Mouse (Mus musculus) frontal cortex, postnatal 25 days (tissue): ENCODE data around the gene Slc45a3.
A peak's percentile ranks its signal among the peaks of the same experiment; 100 is the strongest.

Experiments used
- DNase-seq, 2 experiments: peaks; one replicate each; pipeline ENCODE4 v3.0.0; 2022; ENCODE audit warnings: low spot score in 2 of 2

Slc45a3 gene

DNA sequence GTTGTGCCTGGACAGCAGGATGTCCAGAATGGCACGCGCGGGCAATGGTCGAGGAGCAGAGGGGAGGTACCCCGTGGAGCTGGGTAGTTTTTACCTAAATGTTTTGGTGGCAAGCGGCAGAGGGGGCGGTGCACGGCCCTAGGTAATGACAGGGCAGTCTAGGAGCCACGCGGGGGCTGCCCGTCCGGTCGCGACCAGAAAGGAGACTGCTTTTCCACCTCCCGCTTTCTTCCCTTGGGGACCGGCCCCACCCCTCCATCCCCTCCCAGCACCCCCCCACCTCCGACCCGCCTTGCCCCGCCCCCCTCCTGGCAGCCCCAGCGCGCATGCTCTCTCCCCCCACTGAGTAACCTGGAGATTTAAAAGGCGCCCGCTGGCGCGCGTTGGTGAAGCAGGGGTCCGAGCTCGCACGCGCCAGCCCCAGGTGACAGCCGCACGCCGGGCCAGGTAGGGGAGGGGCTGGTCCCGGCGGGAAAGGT, at the start of gene Slc45a3:
Gene Slc45a3 (plus strand): TSS at position 362 of the 479 bp plus-strand sequence.
- DNase-seq, result no peak

DNA sequence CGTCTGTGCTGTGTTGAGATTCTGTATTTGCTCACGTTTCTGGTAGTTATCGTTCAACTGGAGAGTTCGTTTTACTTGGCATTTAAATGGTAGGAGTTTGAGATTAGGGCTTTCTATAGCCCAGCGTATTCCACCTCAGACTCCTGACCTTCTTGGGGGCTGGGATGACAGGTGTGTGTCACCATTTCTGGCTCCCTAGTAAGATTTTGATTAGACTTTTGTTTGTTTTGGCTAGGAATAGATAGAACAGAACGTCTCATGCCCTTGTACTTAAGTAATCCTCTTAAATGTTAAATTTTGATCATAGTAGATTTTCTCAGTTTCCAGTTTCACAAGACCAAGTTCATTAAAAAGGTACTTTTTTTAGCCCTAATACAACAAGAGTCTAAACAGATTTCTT, 45.1 kb upstream of the Slc45a3 start:
- DNase-seq, result no peak

DNA sequence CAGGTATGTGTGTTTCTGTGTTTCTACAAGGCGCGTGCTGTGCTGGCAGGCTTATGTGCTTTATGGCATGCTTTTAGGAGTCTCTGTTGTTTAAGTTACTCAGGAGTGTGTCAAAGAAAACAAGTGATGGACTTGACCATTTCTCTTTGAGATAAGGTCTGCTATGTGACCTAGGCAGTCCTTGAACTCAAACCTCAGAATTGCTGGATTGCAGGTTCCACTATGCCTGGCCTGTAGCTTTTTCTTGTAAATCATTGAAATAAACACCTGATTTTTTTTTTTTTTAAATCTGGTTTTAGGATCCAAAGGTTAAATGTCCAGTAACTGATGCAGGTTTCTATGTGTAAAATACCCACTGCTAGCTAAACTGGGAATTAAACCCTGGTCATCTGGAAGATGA, 43.7 kb upstream of the Slc45a3 start:
- no peak for DNase-seq

DNA sequence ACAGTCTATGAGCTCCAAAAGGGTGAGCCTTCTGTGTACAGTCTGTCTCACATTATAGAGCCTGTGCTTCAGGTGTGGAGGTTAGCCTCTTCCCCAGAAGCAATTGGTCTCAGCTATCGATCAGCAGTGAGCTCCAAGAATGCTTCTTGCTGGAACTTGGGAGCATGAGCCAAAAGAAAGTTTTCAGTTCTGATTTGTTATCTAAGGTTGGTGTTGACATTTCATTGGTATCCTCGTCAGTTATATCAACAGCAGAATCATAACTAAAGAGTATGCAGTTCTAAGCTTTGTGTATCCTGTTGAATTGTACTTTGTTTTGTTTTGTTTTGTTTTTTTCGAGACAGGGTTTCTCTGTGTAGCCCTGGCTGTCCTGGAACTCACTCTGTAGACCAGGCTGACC, 40.7 kb upstream of the Slc45a3 start:
- DNase-seq, result no peak

DNA sequence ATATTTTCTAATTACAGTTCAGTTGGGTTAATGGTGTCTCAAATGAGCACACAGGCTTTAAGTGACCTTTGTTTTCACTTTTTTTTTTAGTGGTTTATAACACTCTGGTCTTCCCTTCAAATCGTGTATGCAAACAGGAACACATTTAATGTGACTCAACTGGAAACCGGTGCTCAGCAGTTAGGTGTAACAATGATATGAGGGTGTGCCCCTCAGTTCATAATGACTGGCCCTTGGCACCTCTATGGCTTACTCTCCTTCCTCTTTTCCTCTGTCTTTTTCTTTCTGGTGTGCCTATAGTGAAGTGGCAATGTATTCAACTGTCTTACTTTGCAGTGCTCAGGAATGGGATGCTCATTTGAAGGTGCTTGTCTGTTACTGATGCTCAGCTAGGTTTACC, 29.3 kb upstream of the Slc45a3 start:
- no peak for DNase-seq

DNA sequence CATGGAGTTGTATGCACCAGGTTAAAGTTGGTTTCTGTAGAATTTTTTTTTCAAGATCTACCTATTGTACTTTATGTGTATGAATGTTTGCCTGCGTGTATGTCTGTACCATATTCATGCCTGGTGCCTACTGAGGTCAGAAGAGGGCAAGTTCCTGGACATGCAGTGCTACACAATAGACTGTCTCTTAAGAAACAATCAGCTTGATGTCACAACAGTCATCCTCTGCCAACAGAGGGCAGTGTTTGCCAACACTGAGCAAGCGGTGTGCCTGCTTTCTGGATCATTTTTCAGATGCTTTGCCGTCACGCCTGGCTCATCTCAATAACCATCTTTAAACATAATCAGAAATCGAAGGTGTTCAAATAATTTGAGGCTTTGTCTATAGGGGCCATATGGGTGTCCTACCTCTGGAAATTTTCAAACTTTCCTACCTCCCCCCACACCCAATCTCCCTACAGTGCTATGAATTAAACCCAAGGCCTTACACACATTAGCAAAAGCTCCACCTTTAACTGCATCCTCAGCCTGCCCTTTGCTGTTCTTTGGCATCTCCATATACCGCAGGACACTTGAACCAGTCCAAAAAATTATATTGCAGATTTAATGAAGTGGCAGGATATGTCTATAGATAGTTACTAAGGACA, 25.0 kb upstream of the Slc45a3 start:
- peak; percentile 44 to 59 for DNase-seq

DNA sequence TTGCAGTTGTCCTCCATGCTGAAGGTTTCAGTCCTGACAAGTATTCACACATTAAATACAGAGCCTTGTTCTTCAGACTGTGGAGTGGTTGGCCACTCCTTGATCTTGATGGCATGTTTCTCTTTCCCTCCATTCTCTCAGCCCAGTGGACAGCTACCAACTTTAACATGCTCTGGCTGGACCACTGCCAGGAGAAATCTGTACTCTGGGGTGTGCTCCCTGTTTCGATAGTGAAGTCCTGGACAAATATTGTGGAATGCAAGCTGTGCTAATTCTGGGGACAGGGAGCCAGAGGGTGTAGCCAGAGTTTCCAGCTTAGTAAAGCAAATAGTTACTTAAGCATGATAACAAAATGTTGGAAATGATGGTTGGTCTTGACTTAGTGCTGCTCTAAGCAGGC, 24.0 kb upstream of the Slc45a3 start:
- no peak for DNase-seq

DNA sequence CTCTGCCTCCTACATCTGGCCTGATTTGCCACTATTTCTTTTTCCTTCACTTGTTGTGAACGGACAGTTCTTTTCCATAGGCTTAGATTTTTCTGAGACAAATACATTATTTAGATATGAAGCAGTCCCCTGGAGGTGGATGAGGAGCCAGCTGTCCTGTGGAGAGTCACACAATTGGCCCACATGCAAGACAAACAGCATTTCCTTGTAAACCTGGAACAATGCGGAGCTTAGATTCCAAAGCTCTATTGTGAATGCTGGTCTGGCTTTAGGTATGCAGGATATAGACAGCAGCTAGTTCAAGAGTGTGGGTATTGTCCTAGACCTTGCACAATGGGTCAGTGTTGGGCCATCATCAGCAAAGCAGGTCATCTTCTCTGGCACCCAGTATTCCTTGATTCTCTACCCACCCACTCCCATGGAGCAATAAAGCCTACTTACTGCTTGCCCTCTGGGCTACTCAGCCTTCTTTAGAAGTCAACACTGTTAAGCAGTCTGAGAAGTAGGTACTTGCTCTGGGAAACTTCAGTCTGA, 22.0 kb upstream of the Slc45a3 start:
- no peak for DNase-seq

DNA sequence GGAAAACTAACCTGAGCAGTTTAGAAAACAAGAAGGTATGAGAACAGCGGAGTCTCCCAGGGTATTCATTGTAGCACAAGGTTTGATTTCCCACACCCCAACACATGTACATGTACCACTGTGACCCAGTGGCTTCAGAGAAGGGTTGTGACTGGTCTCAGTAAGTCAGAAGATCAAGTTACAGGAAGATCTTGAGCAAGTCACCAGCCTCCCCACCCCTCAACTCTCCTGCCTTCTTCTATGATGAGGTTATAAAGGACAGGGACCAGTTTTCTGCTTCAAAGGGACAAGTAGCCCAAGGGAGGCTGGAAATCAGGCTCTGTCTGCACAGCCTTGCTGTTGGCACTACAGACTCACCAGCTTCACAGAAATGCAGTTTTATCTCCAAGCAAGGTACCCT, 21.3 kb upstream of the Slc45a3 start:
- no peak for DNase-seq

DNA sequence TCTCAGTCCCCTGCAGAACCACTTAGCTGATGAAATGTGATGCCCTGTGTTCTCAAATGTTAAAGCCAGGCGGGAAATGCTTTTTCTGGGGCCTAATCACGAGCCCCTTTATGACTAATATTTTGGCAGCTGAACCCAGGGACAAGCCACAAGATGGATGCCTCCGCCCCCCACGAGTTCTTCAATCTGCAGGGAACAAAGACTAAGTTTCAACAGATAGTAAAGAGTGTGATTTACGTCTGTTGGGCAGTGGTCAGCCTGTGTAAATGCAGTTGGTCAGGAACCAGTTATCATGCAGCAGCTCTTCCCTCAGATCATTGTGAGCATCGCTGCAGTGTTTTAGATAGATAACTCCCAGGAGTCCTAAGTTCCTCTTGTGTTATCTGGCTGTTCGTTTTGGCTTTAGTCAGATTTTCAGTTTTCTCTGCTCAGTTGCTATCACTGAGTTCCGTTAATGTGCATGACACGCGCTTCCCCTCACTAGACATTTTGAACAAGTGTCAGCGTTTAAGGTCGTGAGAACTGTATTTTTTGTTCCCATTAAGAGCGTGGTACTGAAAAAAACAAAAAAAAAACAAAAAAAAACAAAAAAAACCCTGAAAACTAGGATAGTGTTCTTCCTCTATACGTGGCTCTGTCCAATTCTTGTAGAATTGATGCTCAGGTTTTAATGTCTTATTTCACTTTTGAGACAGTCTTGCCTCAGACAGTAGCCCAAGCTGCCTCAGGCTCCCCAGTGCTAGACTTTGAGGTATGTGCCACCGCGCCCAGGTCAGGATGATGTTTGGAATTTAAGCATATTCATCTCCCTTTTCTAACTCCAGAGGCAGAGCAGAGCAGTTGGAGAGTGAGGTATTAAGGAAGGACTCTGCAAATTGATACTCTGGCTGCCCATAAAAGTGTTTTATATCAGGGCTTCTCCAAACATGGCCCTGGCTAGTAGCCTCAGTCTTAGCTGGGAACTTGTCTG, 19.9 kb upstream of the Slc45a3 start:
- DNase-seq, result no peak

DNA sequence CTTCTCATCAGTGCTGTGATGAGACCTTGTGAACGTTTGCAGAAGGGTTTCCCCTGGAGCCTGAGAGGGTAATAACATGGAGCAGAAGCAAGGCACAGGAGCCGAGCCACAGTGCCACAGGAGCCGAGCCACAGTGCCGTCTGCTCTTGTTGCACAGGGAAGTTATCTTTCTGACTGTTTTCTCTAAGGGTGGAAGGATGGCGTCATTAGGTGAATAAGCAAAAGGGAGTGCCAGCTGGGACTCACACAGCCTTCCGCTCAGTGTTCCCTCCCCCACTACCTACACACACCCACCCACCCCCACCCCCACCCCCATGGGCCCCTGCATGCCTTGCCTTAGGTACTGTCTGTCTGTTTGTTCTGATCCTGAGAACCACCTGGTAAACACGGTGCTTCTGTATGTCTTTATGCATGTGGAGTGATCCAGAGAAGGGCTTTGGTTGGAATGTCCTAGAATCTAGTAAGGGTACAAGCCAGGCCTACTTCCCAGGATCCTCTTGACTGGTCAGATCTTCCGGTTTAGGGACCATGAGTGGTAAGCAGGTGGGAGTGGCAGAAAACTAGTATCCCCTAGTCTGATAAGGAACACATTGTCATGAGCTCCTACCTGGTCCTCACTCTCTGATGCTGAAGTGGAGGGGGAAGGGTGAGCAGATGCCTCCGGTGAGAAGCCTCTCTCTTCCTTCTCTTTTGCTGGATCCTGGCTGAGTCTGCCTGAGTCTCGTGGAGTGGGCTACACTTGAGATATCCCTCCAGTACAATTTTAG, 16.9 kb upstream of the Slc45a3 start:
- no peak for DNase-seq

DNA sequence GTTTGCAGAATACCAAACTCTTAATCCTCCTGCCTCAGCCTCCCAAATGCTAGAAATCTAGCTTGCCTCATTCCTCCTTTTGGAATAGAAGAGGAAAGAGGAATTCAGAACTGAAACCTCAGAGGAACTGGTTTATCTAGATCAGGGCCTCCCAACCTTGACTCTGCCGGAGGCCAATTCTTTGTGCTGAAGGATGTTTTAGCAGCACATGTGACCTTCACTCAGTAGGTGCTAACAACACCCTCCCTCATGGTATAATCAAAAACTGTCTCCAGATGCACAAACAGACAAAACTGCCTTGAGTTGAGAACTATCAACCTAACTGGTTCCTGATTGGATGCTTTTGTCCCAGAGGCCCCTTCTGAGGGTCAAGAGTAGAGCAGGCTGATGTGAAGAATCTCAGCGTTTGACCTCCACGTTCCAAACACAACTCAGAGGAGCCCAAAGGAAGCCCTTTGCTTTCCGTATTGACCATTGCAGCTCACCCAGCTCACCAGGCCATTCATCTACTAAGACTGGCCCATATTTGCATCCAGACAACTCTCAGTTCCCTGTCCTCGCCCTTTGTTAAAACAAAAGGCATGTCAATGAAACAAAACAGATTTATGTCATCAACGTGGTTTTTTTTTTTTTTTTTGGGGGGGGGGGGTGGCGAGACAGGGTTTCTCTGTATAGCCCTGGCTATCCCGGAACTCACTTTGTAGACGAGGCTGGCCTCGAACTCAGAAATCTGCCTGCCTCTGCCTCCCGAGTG, 16.1 kb upstream of the Slc45a3 start:
- no peak for DNase-seq

DNA sequence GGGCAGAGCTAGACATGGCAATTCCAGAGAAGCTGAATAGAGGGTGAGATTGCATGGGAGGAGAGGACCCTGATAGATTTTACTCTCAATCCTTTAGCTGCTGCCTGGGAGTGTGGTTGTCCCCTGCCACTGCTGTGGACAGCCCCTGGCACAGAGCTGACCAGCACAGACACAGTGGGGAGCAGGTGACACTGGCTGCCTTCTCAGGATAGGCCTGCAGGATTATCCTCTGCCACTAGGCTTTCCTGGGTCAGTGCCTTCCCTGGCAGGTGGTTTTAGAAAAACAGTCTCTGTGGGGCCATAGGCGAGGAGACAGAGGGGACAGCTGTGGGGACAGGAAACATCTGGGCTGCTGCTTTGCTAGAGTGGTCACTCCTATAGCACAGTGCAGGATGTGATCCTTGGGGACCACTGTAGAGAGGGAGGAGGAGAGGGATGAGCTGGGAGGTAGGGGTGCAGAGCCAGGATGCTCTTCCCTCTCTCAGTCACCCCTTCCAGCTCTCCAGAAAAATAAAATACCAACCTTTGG, 14.7 kb upstream of the Slc45a3 start:
- no peak for DNase-seq

DNA sequence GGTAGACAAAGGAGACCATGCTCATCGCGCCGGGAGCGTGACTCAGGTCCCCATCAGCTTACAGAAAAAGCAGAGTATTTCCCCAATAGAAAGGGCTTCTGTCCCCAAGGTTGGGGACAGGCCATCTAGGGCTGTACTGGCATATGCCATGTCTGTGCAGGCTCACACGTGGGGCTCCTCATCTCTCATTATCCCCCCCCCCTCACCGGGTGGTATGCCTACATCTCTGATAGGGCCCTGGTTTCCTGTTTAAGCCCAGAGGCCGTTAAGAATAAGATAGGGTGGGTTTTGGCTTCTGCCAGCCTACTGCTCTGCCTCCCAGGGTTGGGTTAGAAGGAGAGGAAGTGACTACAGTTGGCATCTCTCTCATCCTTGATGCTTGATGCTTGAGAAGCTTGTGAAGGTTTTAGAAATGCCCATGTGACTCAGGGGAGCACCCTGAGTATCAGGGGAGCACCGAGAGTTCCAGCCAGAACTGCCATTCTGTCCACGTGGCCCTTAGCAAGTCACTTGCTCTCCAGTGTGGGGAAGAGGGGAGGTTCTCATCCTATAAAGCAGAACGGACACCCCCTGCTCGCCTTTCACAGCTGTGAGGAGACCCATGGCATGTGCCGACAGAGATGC, 8.4 kb upstream of the Slc45a3 start:
- DNase-seq, result no peak

DNA sequence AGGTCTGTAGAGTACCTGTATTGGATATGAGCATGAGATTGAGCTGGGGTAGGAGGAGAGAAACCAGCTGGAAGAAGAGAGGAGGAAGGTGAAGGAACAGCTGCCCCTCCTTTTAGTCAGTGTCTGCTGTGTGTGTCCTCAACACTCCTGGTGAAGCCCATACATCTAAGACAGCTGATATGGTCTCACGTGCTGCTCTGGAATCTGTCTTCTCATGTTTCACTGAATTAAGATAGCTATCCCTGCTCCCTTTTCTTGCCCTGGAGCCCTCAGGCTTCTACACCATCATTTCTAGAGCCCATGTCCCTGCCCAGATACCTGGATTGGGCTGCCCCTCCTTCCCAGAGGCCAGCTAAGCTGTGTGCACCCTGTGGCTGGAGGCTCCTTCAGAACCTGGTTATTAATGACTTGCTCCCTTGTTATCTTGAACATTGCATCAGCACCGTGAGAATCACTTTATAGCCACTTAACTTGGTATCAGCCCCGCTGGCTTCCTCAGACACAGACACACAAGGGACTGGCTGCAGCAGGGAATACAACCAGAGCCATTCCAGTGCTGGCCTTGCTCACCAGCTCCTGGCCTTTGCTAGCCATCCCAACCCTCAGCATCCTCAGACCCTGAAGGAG, 7.5 kb upstream of the Slc45a3 start:
- DNase-seq, result no peak

DNA sequence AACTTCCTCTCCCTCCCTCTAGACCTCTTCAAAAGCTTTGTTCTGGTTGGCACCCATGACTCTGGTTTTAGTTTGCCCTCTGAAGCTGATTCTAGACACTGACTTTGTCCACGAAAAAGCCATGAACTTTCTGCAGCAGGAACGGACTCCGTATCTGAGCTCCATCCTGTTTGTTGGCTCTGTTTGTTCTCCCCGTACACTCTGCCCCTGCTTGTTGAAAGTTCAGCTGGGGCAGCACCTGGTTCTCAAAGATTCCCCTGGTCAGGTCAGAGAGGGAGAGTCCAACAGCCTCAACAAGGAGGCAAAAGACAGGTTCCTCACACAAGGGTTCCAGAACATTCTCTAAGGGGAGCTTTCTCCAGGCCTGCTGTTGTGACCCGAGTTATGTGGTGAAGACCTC, 5.4 kb upstream of the Slc45a3 start:
- DNase-seq, result no peak

DNA sequence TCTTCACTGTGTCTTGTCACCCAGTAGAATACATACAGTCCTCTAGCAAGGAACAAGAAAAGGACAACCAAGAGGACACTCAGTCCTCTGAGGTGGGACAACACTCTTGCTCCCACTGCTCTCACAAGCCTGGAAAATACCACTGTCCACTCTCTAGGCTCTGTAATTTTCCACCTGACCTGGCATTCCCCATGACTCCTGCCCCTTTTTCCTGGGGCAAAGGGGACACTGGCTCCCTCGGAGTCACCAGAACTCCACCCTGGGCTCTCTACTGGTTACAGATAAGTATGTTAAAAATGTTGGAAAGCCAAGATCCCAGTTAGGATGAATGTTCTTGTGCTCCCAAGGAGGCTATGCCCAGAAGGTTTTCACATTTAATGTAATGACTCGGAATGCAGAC, 1.8 kb upstream of the Slc45a3 start:
- no peak for DNase-seq

DNA sequence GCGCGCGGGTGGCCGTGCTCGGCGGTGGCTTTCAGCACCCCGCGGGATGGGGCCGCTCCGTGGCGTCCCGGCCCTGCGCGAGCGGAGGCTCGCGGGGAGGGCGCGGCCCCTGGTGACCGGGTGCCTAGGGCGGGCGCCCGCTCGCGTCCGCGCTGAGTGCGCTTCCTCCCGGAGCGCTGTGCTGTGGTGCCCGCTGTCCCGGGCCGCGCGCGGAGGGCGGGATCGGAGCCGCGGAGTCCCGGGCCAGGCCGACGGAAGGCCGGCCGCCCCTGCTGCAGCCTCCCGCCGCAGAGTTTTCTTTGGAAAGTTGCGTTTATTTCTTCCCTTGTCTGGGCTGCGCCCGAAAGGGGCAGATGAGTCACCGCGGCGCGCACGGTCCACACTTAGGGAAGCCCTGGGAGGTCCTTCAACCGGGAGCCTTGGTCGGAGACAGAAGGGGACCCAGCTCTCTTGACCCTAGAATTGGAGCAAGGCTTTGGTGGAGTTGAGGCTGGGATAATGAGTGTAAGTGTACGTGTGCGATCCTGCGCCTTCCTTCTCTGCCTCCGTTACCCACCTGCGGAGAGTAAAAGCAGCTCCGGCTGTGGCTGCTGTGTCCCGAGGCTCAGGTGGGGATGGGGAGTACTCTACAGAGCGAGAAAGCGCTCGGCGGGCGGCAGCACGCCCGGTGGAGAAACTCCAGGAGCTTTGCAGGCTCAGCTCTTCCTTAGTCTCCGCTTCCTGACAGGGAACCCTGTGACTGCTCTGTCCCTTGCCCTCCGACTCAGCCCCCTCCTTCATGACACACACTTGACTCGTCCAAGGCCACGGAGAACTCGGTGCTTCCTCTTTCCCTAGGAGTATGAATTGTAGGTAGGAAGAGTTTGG, 551 bp downstream of the Slc45a3 start:
- no peak for DNase-seq

DNA sequence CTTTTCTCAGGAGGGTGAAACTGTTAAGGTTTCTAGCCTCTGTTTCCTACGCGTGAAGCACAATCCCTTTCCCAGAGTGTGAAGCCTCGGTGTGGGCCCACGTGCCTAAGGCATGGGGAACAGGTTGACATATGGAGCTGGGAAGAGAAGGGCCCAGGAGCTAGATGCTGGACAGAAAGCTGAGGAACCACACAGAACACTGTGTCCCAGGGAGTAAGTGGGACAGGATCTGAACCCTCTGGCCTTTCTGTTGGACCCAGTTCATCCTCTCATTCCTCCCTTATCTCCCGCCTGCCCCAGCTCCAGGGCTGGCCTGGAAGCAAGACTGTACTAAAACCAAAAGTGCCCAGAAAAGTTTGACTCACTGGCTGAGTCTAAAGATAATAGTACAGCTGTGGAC, 1.3 kb downstream of the Slc45a3 start:
- no peak for DNase-seq
